Mouse (Mus musculus) cerebellum, adult 2 months (tissue): Measurements from ENCODE around the gene Irf2.

Source experiments
- CTCF ChIP-seq: fragments of 200-500 bp; IDR thresholded peaks from 2 replicates; pipeline ENCODE4 v1.5.1; 2011; ENCODE audit warnings: low read depth, mild to moderate bottlenecking, control low read depth, low read length, moderate library complexity, borderline replicate concordance; ENCODE audit not compliant: insufficient read depth
- POLR2A ChIP-seq: fragments of 200-500 bp; IDR thresholded peaks from 2 replicates; pipeline ENCODE4 v1.6.1; 2011; ENCODE audit warnings: low read length, control low read depth, borderline replicate concordance; ENCODE audit not compliant: insufficient read depth

- TF ChIP-seq CTCF: no peak
- no peak for TF ChIP-seq POLR2A
Measured at GRCm38 (mm10) chr8:46754355-46754754, 14.8 kb downstream of the Irf2 start.
